Mouse (Mus musculus) lung, postnatal 10 days (tissue): ENCODE measurements at regions not wholly inside any gene's neighbourhood (a gene's known extent, or its start where the extent isn't known, plus 50 kb on each side); places are given as distances from the start of the nearest gene placed in this dataset.

ENCODE experiments used
- DNase-seq: peaks from one replicate; pipeline ENCODE4 v3.0.0; 2021

GRCm38 (mm10) chr6:102977122-102977521, 404.2 kb upstream of the Cntn3 start:
- DNase-seq: no peak

- peak; percentile 13 for DNase-seq
Observed at GRCm38 (mm10) chr6:103023326-103023725, 450.4 kb upstream of the Cntn3 start.

GRCm38 (mm10) chr6:103024006-103024405, 451.1 kb upstream of the Cntn3 start:
- peak; percentile 2 for DNase-seq

- DNase-seq: no peak
Observed at GRCm38 (mm10) chr6:103028150-103028549, 455.2 kb upstream of the Cntn3 start.

GRCm38 (mm10) chr6:103033418-103033817, 460.5 kb upstream of the Cntn3 start:
- DNase-seq: no peak

- no peak for DNase-seq
Observed at GRCm38 (mm10) chr6:103033919-103034318, 461.0 kb upstream of the Cntn3 start.

GRCm38 (mm10) chr6:103060591-103060990, 449.8 kb upstream of the Chl1 start:
- no peak for DNase-seq

GRCm38 (mm10) chr6:103106189-103106588, 404.2 kb upstream of the Chl1 start:
- DNase-seq: no peak

- DNase-seq: no peak
Observed at GRCm38 (mm10) chr6:103119537-103119936, 390.8 kb upstream of the Chl1 start.

GRCm38 (mm10) chr6:103140851-103141250, 369.5 kb upstream of the Chl1 start:
- DNase-seq: no peak

GRCm38 (mm10) chr6:103177851-103178250, 332.5 kb upstream of the Chl1 start:
- DNase-seq: no peak

GRCm38 (mm10) chr6:103183355-103183754, 327.0 kb upstream of the Chl1 start:
- no peak for DNase-seq

GRCm38 (mm10) chr6:103196838-103197237, 313.5 kb upstream of the Chl1 start:
- no peak for DNase-seq

GRCm38 (mm10) chr6:103201605-103202004, 308.8 kb upstream of the Chl1 start:
- no peak for DNase-seq

- no peak for DNase-seq
Observed at GRCm38 (mm10) chr6:103209202-103209601, 301.2 kb upstream of the Chl1 start.

GRCm38 (mm10) chr6:103213160-103213559, 297.2 kb upstream of the Chl1 start:
- DNase-seq: peak; percentile 50

- no peak for DNase-seq
Observed at GRCm38 (mm10) chr6:103236896-103237295, 273.5 kb upstream of the Chl1 start.

GRCm38 (mm10) chr6:103268984-103269383, 241.4 kb upstream of the Chl1 start:
- DNase-seq: no peak

- no peak for DNase-seq
Observed at GRCm38 (mm10) chr6:103272216-103272615, 238.2 kb upstream of the Chl1 start.

- no peak for DNase-seq
Observed at GRCm38 (mm10) chr6:103275071-103275470, 235.3 kb upstream of the Chl1 start.

GRCm38 (mm10) chr6:103275476-103275875, 234.9 kb upstream of the Chl1 start:
- DNase-seq: peak; percentile 3

- peak; percentile 3 for DNase-seq
Observed at GRCm38 (mm10) chr6:103296015-103296414, 214.4 kb upstream of the Chl1 start.

- DNase-seq: no peak
Observed at GRCm38 (mm10) chr6:103306420-103307249, 203.8 kb upstream of the Chl1 start.

- no peak for DNase-seq
Observed at GRCm38 (mm10) chr6:103307250-103307580, 203.2 kb upstream of the Chl1 start.

GRCm38 (mm10) chr6:103312149-103312548, 198.2 kb upstream of the Chl1 start:
- no peak for DNase-seq
